ENCODE assay signal across 10 mouse cellular contexts in the genomic region with DNA sequence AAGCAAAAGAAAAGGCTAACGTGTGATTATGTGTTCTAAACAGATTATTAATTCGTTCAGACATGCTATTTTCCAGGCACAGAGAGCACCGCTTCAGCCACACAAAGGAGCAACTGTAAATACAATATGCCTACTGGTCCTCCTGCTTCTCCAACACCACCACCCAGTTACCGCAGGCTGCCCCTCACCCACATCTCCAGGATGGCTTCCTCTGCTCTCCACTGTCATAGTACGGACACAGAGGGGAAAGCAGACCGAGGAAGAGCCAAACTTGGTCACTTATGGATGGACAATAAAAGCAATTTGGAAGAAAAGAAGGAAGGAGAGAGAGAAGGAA.
A peak's percentile ranks its signal among the peaks of the same experiment; 100 is the strongest.
DNase-seq lines count a peak whose midpoint lies in the region; ATAC-seq lines count a peak whose summit lies in the region.
"Had no signal": no experiment of that assay in that cellular context is flagged by ENCODE, and none has a peak within 500 bp of the region (broad histone marks: within the 10 kb centered on the region; RNA-seq: fewer than 3 reads in every experiment).

No protein-coding gene starts in this region.

- no peak for DNase-seq in kidney, adult 9 months
- DNase-seq in forebrain, embryonic 11.5 days (ENCODE audit: low spot score), result peak; percentile 59
- DNase-seq in spleen, adult 12 weeks (ENCODE audit: low spot score), result no peak
- no peak for DNase-seq in frontal cortex, postnatal 36 days (ENCODE audit: low spot score in 2 of 2)
- no peak for DNase-seq in spleen, postnatal 4 days (ENCODE audit: low spot score in 2 of 2)
- DNase-seq: cerebellum, adult 18-20 months; lung, postnatal 14 days had no signal

- no peaks in the 10 kb centered on the region for H3K36me3 ChIP-seq in kidney, embryonic 15.5 days
- H3K36me3 ChIP-seq in forebrain, embryonic 11.5 days (ENCODE audit: control insufficient read depth, insufficient read depth, low read length), result no peaks in the 10 kb centered on the region
- no peaks in the 10 kb centered on the region for H3K36me3 ChIP-seq in hindbrain, embryonic 16.5 days (ENCODE audit: control insufficient read depth, insufficient read depth, low read length)
- H3K36me3 ChIP-seq in midbrain, embryonic 16.5 days (ENCODE audit: control insufficient read depth, insufficient read depth, low read length), result no peaks in the 10 kb centered on the region

- peak overlapping the region; percentile 33 for H3K4me2 ChIP-seq in kidney, embryonic 15.5 days
- peak overlapping the region; percentile 28; the same call in 1 of the 2 replicates for H3K4me2 ChIP-seq in forebrain, embryonic 11.5 days (ENCODE audit: low read depth, low read length, severe bottlenecking)
- peak overlapping the region; percentile 52 for H3K4me2 ChIP-seq in hindbrain, embryonic 16.5 days (ENCODE audit: low read length)
- H3K4me2 ChIP-seq in midbrain, embryonic 16.5 days (ENCODE audit: low read length), result peak overlapping the region; percentile 43

- no peak for ATAC-seq in kidney, embryonic 15.5 days (replicated peaks; ENCODE audit: low FRiP score)
- peak; percentile 48; the same call in 1 of the 2 replicates for ATAC-seq in forebrain, embryonic 11.5 days (replicated peaks; ENCODE audit: low FRiP score)
- peak; percentile 45; the same call in 1 of the 2 replicates for ATAC-seq in hindbrain, embryonic 16.5 days
- ATAC-seq in midbrain, embryonic 16.5 days, result peak; percentile 36; the same call in 1 of the 2 replicates

- no peak overlapping the region for H3K4me3 ChIP-seq in kidney, embryonic 15.5 days (replicated peaks)
- no peak overlapping the region for H3K4me3 ChIP-seq in forebrain, embryonic 11.5 days (ENCODE audit: low read depth, low read length)
- H3K4me3 ChIP-seq in hindbrain, embryonic 16.5 days (ENCODE audit: low read length), result no peak overlapping the region
- no peak overlapping the region for H3K4me3 ChIP-seq in midbrain, embryonic 16.5 days (ENCODE audit: low read depth, low read length)

- WGBS in kidney, embryonic 15.5 days, result 48% methylated on average over 6 of the region's 6 CpGs
- 36% methylated on average over 6 of the region's 6 CpGs for WGBS in forebrain, embryonic 11.5 days
- WGBS in hindbrain, embryonic 16.5 days, result 14% methylated on average over 6 of the region's 6 CpGs
- 10% methylated on average over 6 of the region's 6 CpGs for WGBS in midbrain, embryonic 16.5 days

- H3K4me1 ChIP-seq in kidney, embryonic 15.5 days, result peaks cover 32% of the 10 kb centered on the region
- H3K4me1 ChIP-seq in forebrain, embryonic 11.5 days (replicated peaks; ENCODE audit: control insufficient read depth, insufficient read depth, low read length), result peaks cover 9% of the 10 kb centered on the region; the same call in 1 of the 2 replicates
- H3K4me1 ChIP-seq in hindbrain, embryonic 16.5 days (ENCODE audit: control insufficient read depth, insufficient read depth, low read depth, low read length), result peaks cover 22% of the 10 kb centered on the region
- H3K4me1 ChIP-seq in midbrain, embryonic 16.5 days (ENCODE audit: control insufficient read depth, insufficient read depth, low read length), result peaks cover 31% of the 10 kb centered on the region

- no peaks in the 10 kb centered on the region for H3K9me3 ChIP-seq in kidney, embryonic 15.5 days (replicated peaks)
- no peaks in the 10 kb centered on the region for H3K9me3 ChIP-seq in forebrain, embryonic 11.5 days (ENCODE audit: control insufficient read depth, low read length)
- H3K9me3 ChIP-seq in hindbrain, embryonic 16.5 days (ENCODE audit: control insufficient read depth, low read length), result no peaks in the 10 kb centered on the region
- no peaks in the 10 kb centered on the region for H3K9me3 ChIP-seq in midbrain, embryonic 16.5 days (replicated peaks; ENCODE audit: control insufficient read depth, low read length, poor library complexity, severe bottlenecking)

- peaks cover 4% of the 10 kb centered on the region for H3K27me3 ChIP-seq in kidney, embryonic 15.5 days
- no peaks in the 10 kb centered on the region for H3K27me3 ChIP-seq in forebrain, embryonic 11.5 days (ENCODE audit: control insufficient read depth, insufficient read depth, low read length)
- H3K27me3 ChIP-seq in hindbrain, embryonic 16.5 days (replicated peaks; ENCODE audit: control insufficient read depth, insufficient read depth, low read length), result no peaks in the 10 kb centered on the region
- H3K27me3 ChIP-seq in midbrain, embryonic 16.5 days (ENCODE audit: control insufficient read depth, insufficient read depth, low read depth, low read length), result no peaks in the 10 kb centered on the region

- peak overlapping the region; percentile 78 for H3K27ac ChIP-seq in kidney, embryonic 15.5 days
- H3K27ac ChIP-seq in forebrain, embryonic 11.5 days (ENCODE audit: low read depth, low read length), result peak overlapping the region; percentile 69
- peak overlapping the region; percentile 60 for H3K27ac ChIP-seq in hindbrain, embryonic 16.5 days (ENCODE audit: low read depth, low read length)
- peak overlapping the region; percentile 48 for H3K27ac ChIP-seq in midbrain, embryonic 16.5 days (ENCODE audit: low read length)

- no peak overlapping the region for H3K9ac ChIP-seq in kidney, embryonic 15.5 days
- peak overlapping the region; percentile 43 for H3K9ac ChIP-seq in forebrain, embryonic 11.5 days (ENCODE audit: low read length)
- H3K9ac ChIP-seq in hindbrain, embryonic 16.5 days (ENCODE audit: low read depth, low read length), result peak overlapping the region; percentile 35
- peak overlapping the region; percentile 58; the same call in 1 of the 2 replicates for H3K9ac ChIP-seq in midbrain, embryonic 16.5 days (ENCODE audit: low read depth, low read length)
